Mouse (Mus musculus) embryonic facial prominence, embryonic 10.5 days (tissue): ENCODE measurements around the gene Sult2a1. TPM values are rescaled to one million over a fixed set of nuclear protein-coding genes. Genes with fewer than 3 reads are reported as not detected.
"Not testable (repeated sequence)": the region's sequence is repeated elsewhere in the genome, so short reads cannot be mapped to it uniquely, and the experiment has no call there.

ENCODE experiments used
- DNase-seq: peaks from one replicate; pipeline ENCODE4 v3.0.0-alpha.2; 2017; ENCODE audit warnings: low spot score
- H3K27ac ChIP-seq: fragments of 300-500 bp; sonication (generic); replicated peaks from 2 replicates; pipeline ENCODE4 v1.5.1; 2016; ENCODE audit warnings: mild to moderate bottlenecking
- H3K27me3 ChIP-seq: fragments of 300-500 bp; sonication (generic); replicated peaks from 2 replicates; pipeline ENCODE4 v1.6.1; 2016; ENCODE audit warnings: low read depth, mild to moderate bottlenecking; ENCODE audit not compliant: poor library complexity, severe bottlenecking
- H3K36me3 ChIP-seq: fragments of 300-500 bp; sonication (generic); replicated peaks from 2 replicates; pipeline ENCODE4 v1.6.1; 2016; ENCODE audit warnings: mild to moderate bottlenecking, moderate library complexity
- H3K4me1 ChIP-seq: fragments of 300-500 bp; sonication (generic); 2 replicates; pipeline ENCODE4 v1.6.1; 2016
- H3K4me3 ChIP-seq: fragments of 300-500 bp; sonication (generic); 2 replicates; pipeline ENCODE4 v1.5.1; 2016; ENCODE audit warnings: mild to moderate bottlenecking, moderate library complexity
- H3K9me3 ChIP-seq: fragments of 300-500 bp; sonication (generic); 2 replicates; pipeline ENCODE4 v1.6.1; 2016; ENCODE audit warnings: mild to moderate bottlenecking
- WGBS: fragments of 180-500 bp; shearing (Covaris S2); methylation state at CpG from one replicate; pipeline ENCODE4 v1.1.7; 2016; 5-methylcytosine and 5-hydroxymethylcytosine counted together
- polyA plus RNA-seq: library from polyadenylated mRNA; unstranded; fragments of >200 nt; fragmentation: Nextera tagmentation; extraction: Ambion mirVana; gene quantifications from 2 replicates; pipeline ENCODE4 v1.2.1, GENCODE M21; 2016

The Sult2a1 gene
- not detected in 2 replicates for polyA plus RNA-seq

DNA sequence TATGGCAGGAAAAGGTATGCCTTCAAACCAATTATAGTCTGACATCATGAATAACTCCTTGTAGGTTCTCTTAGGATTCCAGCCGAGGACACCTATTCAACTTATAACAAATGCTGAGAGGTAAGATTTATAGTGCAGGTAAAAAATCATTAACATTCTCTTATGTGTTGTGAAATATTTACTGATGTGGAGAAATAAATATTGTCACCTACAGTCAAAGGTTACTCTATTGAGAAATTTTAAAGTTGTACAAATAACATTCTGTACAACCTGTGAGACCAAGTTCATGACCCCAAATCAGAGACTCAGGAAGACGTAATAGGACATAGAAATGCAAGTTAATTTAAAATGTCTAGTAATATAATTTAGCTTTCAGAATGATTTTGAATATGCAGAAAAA, at the start of gene Sult2a1:
Gene Sult2a1, minus strand, starts transcription at position 101 of the 400 bp plus-strand sequence.
- not testable (repeated sequence) for H3K36me3 ChIP-seq, H3K27ac ChIP-seq, H3K4me3 ChIP-seq, H3K9me3 ChIP-seq, H3K27me3 ChIP-seq, H3K4me1 ChIP-seq, DNase-seq
- WGBS: 88% methylated on average over 1 of the region's 2 CpGs

DNA sequence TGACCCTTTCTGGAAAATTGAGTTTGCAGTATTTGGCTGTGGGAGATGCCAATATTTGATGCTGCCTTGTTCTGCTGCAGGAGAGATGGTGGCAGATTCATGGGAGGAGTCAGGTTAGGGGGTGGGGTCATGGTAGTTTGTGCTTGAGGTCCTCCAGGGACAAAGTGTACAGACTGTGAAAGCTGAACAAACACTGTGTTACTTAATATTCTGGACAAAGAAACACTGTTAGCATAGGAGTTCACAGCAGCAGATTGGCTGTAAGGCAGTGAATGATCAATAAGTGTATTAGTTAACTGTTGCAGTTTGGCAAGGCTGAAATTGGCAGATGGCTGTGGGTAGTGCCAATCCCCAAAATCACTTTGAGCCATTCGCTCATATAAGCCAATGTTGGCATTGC, 23.3 kb downstream of the Sult2a1 start:
- WGBS: 92% methylated on average over 1 of the region's 1 CpGs
- no peak overlapping the region for H3K4me3 ChIP-seq
- DNase-seq: no peak
- H3K27me3 ChIP-seq: no peaks in the 10 kb centered on the region
- H3K4me1 ChIP-seq: no peaks in the 10 kb centered on the region
- peaks cover 20% of the 10 kb centered on the region for H3K9me3 ChIP-seq
- no peaks in the 10 kb centered on the region for H3K36me3 ChIP-seq
- H3K27ac ChIP-seq: no peak overlapping the region

Other genes starting within 250 kb of the Sult2a1 start
- gene Sult2a5, start 213.4 kb downstream of the Sult2a1 start, polyA plus RNA-seq: not detected in 2 replicates
- not detected in 2 replicates for gene Sult2a2, start 103.9 kb downstream of the Sult2a1 start, polyA plus RNA-seq
- gene Sult2a4, start 152.2 kb upstream of the Sult2a1 start, polyA plus RNA-seq: not detected in 2 replicates